Mouse (Mus musculus) MEL (cell line): Measurements from ENCODE around the gene Zfp27. TPM values are rescaled to one million over a fixed set of nuclear protein-coding genes. Genes with fewer than 3 reads are reported as not detected.

ENCODE experiments used
- DNase-seq: peaks from one replicate; pipeline ENCODE4 v3.0.0; 2011; ENCODE audit warnings: low read depth, low spot score
- H3K27ac ChIP-seq: 2 replicates; pipeline ENCODE4 v1.5.1; 2012; ENCODE audit warnings: low read depth, mild to moderate bottlenecking, control low read depth, low read length, moderate library complexity; ENCODE audit not compliant: control insufficient read depth
- H3K27me3 ChIP-seq, 2 experiments: fragments of 150-350 bp in 1 of 2; sonication (generic) in 1 of 2; 2 replicates each; pipeline ENCODE4 v1.6.1; 2012; ENCODE audit warnings: low read length in 2 of 2, mild to moderate bottlenecking in 2 of 2, improper control_type of control experiment in 1 of 2, moderate library complexity in 1 of 2; ENCODE audit not compliant: insufficient read depth in 2 of 2, control insufficient read depth in 1 of 2
- H3K36me3 ChIP-seq, 2 experiments: 2 replicates each; pipeline ENCODE4 v1.6.1; 2012 to 2014; ENCODE audit warnings: low read length in 2 of 2, improper control_type of control experiment in 1 of 2, inconsistent platforms in 1 of 2, mild to moderate bottlenecking in 1 of 2; ENCODE audit not compliant: insufficient read depth in 2 of 2, control insufficient read depth in 1 of 2
- H3K4me1 ChIP-seq, 2 experiments: fragments of 150-350 bp in 1 of 2; sonication (generic) in 1 of 2; 2 replicates each; pipeline ENCODE4 v1.6.1; 2012; ENCODE audit warnings: low read length in 2 of 2, improper control_type of control experiment in 1 of 2, mild to moderate bottlenecking in 1 of 2; ENCODE audit not compliant: insufficient read depth in 2 of 2, control insufficient read depth in 1 of 2
- H3K4me3 ChIP-seq, 2 experiments: fragments of 150-350 bp in 1 of 2; sonication (generic) in 1 of 2; 2 replicates each; pipeline ENCODE4 v1.5.1; 2012; ENCODE audit warnings: low read depth in 2 of 2, low read length in 2 of 2, mild to moderate bottlenecking in 2 of 2, moderate library complexity in 2 of 2, control low read depth in 1 of 2, improper control_type of control experiment in 1 of 2; ENCODE audit not compliant: control insufficient read depth in 1 of 2, insufficient read depth in 1 of 2
- H3K79me2 ChIP-seq: 2 replicates; pipeline ENCODE4 v1.6.1; 2012; ENCODE audit warnings: mild to moderate bottlenecking, low read length, moderate library complexity; ENCODE audit not compliant: control insufficient read depth, poor library complexity, insufficient read depth
- H3K9ac ChIP-seq: 2 replicates; pipeline ENCODE4 v1.6.1; 2012; ENCODE audit warnings: low read depth, mild to moderate bottlenecking, control low read depth, low read length, moderate library complexity; ENCODE audit not compliant: control insufficient read depth, poor library complexity, severe bottlenecking
- H3K9me3 ChIP-seq: fragments of 150-350 bp; sonication (generic); replicated peaks from 2 replicates; pipeline ENCODE4 v1.6.1; 2012; ENCODE audit warnings: mild to moderate bottlenecking, low read length, improper control_type of control experiment, moderate library complexity; ENCODE audit not compliant: insufficient read depth
- BHLHE40 ChIP-seq: IDR thresholded peaks from 2 replicates; pipeline ENCODE4 v1.6.1; 2012; ENCODE audit warnings: low read depth, mild to moderate bottlenecking, inconsistent platforms, low read length, improper control_type of control experiment, borderline replicate concordance
- E2F4 ChIP-seq: IDR thresholded peaks from 2 replicates; pipeline ENCODE4 v1.6.1; 2011; ENCODE audit warnings: low read depth, low read length, improper control_type of control experiment, borderline replicate concordance
- EP300 ChIP-seq, 2 experiments: IDR thresholded peaks; 2 replicates each; pipeline ENCODE4 v1.6.1; 2011; ENCODE audit warnings: improper control_type of control experiment in 2 of 2, low read length in 2 of 2, low read depth in 1 of 2, mild to moderate bottlenecking in 1 of 2
- MAFK ChIP-seq: IDR thresholded peaks from 2 replicates; pipeline ENCODE4 v1.6.1; 2011; ENCODE audit warnings: low read depth, mild to moderate bottlenecking, low read length, improper control_type of control experiment, borderline replicate concordance
- MAZ ChIP-seq: IDR thresholded peaks from 2 replicates; pipeline ENCODE4 v1.6.1; 2012; ENCODE audit warnings: low read depth, mild to moderate bottlenecking, inconsistent platforms, low read length, improper control_type of control experiment
- MEF2A ChIP-seq: IDR thresholded peaks from 2 replicates; pipeline ENCODE4 v1.6.1; 2014; ENCODE audit warnings: low read depth, mild to moderate bottlenecking, inconsistent platforms, low read length, improper control_type of control experiment; ENCODE audit not compliant: poor library complexity, insufficient replicate concordance, severe bottlenecking; ENCODE audit errors: extremely low read depth
- MXI1 ChIP-seq: IDR thresholded peaks from 2 replicates; pipeline ENCODE4 v1.6.1; 2011; ENCODE audit warnings: mild to moderate bottlenecking, low read depth, low read length, improper control_type of control experiment
- MYB ChIP-seq: IDR thresholded peaks from 2 replicates; pipeline ENCODE4 v1.6.1; 2011; ENCODE audit warnings: mild to moderate bottlenecking, low read depth, low read length, improper control_type of control experiment
- POLR2A ChIP-seq, 2 experiments: IDR thresholded peaks; 2 replicates each; pipeline ENCODE4 v1.6.1; 2011 to 2012; ENCODE audit warnings: low read length in 2 of 2, mild to moderate bottlenecking in 2 of 2, control low read depth in 1 of 2, improper control_type of control experiment in 1 of 2, low read depth in 1 of 2, moderate library complexity in 1 of 2; ENCODE audit not compliant: control insufficient read depth in 1 of 2, insufficient read depth in 1 of 2, poor library complexity in 1 of 2
- POLR2AphosphoS5 ChIP-seq: IDR thresholded peaks from 2 replicates; pipeline ENCODE4 v1.6.1; 2012; ENCODE audit warnings: low read depth, borderline replicate concordance, mild to moderate bottlenecking, inconsistent platforms, low read length, moderate library complexity, mixed read lengths
- SIN3A ChIP-seq: IDR thresholded peaks from 2 replicates; pipeline ENCODE4 v1.6.1; 2012; ENCODE audit warnings: low read length, improper control_type of control experiment, inconsistent platforms
- SMC3 ChIP-seq: IDR thresholded peaks from 2 replicates; pipeline ENCODE4 v1.6.1; 2011; ENCODE audit warnings: low read depth, low read length, improper control_type of control experiment
- TBP ChIP-seq: IDR thresholded peaks from 2 replicates; pipeline ENCODE4 v1.8.0; 2011; ENCODE audit warnings: low read depth, low read length, improper control_type of control experiment
- UBTF ChIP-seq: IDR thresholded peaks from 2 replicates; pipeline ENCODE4 v1.6.1; 2012; ENCODE audit warnings: low read depth, mild to moderate bottlenecking, inconsistent platforms, low read length, improper control_type of control experiment, moderate library complexity, borderline replicate concordance; ENCODE audit not compliant: insufficient read depth
- ZKSCAN1 ChIP-seq: IDR thresholded peaks from 2 replicates; pipeline ENCODE4 v1.6.1; 2012; ENCODE audit warnings: low read depth, mild to moderate bottlenecking, inconsistent platforms, low read length, improper control_type of control experiment, moderate library complexity
- ZMIZ1 ChIP-seq: IDR thresholded peaks from 2 replicates; pipeline ENCODE4 v1.6.1; 2012; ENCODE audit warnings: low read depth, mild to moderate bottlenecking, inconsistent platforms, low read length, improper control_type of control experiment, moderate library complexity
- polyA plus RNA-seq, 2 experiments: library from polyadenylated mRNA; stranded (reverse) in 1 of 2; unstranded in 1 of 2; fragments of >175 nt in 1 of 2; fragments of >200 nt in 1 of 2; gene quantifications; 2 replicates each; pipeline versions ENCODE4 v1.2.1 to v1.2.4; 2012; ENCODE audit warnings: low replicate concordance in 2 of 2, low read depth in 1 of 2; ENCODE audit not compliant: insufficient read length in 2 of 2, insufficient read depth in 1 of 2, missing spikeins in 1 of 2
- total RNA-seq: library from RNA; depleted of rRNA; stranded (reverse); fragments of 300-350 nt; gene quantifications from 2 replicates; pipeline ENCODE4 v1.2.3, GENCODE M21; 2012

Gene Zfp27
- total and polyA plus RNA-seq, 3 experiments, result 4.9 to 5.0 TPM; not detected in 1

DNA sequence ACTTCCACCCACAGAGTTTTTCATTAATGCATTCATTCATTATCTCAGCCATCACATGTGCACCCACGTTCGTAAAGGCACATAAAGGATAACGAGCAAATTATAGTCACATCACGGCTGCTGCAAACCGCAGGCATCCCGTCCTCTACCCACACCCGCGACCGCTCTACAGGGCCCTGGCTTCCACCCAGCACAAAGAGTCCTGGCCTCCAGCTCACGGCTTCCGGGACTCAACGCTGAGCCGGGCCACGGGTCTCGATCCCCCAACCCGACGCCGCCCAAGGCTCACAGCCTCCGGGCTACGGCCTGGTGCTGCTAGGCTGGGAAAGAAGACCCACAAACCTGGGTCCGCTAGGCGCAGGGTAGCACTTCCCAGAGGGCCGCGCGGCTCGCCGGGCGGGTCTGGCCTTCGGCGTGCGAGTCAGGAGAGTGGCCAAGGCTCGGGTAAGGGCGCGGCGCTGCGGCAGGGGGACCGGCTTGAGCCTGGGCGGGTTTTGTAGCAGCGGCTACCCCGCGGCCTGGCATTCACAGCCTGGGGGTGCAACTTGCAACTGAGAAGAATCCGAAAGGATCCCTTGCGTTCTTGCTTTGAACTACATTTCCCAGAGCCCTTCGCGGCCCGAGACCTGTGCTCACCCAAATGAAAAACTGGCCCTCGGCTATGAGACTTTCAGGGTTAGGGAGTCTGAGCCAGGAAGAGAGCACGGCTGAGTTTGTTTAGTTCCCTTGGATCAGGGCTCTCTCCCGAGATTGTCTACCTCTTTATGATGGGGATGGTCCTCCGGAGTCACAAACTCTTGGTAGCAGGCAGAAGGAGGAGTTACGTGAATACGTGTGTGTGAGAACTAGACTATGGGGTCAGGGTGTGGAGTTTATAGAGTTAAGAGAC, 47.4 kb upstream of the Zfp27 start, which contains the start of gene Zfp74 (continued):
- TF ChIP-seq MYB (0 out of 2 replicates have a peak, but pooled peaks have one; percentile 32), MAFK (no peak), EP300 (IDR thresholded peaks at IDR 0.05; ENCODE audit: low read depth in 1 of 2, low read length in 2 of 2) (peak in 1 of 2 experiments; percentile 35; a peak in 2 of 4 replicates), POLR2AphosphoS5 (no peak), ZKSCAN1 (no peak)

DNA sequence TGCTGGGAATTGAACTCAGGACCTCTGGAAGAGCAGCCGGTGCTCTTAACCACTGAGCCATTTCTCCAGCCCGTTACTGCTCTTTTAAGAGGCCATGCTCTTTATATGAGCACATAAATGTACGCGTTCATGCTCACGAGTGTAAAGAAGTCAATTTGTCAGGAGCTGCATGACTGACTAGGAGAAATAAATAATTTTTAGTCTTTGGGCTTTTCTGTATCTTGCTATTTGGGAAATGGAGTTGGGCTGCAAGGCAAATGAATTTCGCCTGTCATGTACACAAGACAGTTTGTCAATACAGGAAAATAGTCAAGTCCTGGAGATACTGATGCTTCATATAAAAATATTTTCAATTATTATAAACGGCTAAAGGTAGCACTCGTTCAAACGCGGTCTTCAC, 46.7 kb upstream of the Zfp27 start:
- TF ChIP-seq SIN3A (no peak), E2F4 (no peak), UBTF (no peak), MXI1 (no peak), BHLHE40 (no peak), MAZ (no peak), POLR2A (IDR thresholded peaks at IDR 0.05; ENCODE audit: control insufficient read depth in 1 of 2, insufficient read depth in 1 of 2, low read depth in 1 of 2, low read length in 2 of 2, poor library complexity in 1 of 2) (no peak), SMC3 (no peak), TBP (no peak)
- Histone ChIP-seq H3K79me2 (peaks cover 2% of the 10 kb centered on the region; the same call in 1 of the 2 replicates), H3K27me3 (no peaks in the 10 kb centered on the region), H3K36me3 (peaks cover 0 to 4% of the 10 kb centered on the region in 2 experiments; a peak in 2 of 4 replicates), H3K4me3 (peak overlapping the region; percentile 69 to 90), H3K4me1 (no peaks in the 10 kb centered on the region), H3K27ac (peak overlapping the region; percentile 74), H3K9ac (peak overlapping the region; percentile 85), H3K9me3 (no peaks in the 10 kb centered on the region)
- no peak for DNase-seq

- Histone ChIP-seq H3K9me3 (no peaks in the 10 kb centered on the region), H3K36me3 (no peaks in the 10 kb centered on the region), H3K27ac (no peak overlapping the region), H3K9ac (no peak overlapping the region), H3K4me3 (no peak overlapping the region), H3K27me3 (no peaks in the 10 kb centered on the region), H3K4me1 (no peaks in the 10 kb centered on the region), H3K79me2 (no peaks in the 10 kb centered on the region)
- no peak for DNase-seq
- no peak for TF ChIP-seq ZMIZ1
- TF ChIP-seq MEF2A, result no peak
- TF ChIP-seq POLR2AphosphoS5, result no peak
- no peak for TF ChIP-seq E2F4
Measured at GRCm38 (mm10) chr7:29944201-29944600, 37.8 kb upstream of the Zfp27 start.
